Mouse (Mus musculus): ENCODE results near the gene Gm128. TPM values are rescaled to one million over a fixed set of nuclear protein-coding genes. Genes with fewer than 3 reads are reported as not detected.

Gene Gm128
- polyA plus RNA-seq, 1 experiment from 2014 or later: 0.65 TPM

DNA sequence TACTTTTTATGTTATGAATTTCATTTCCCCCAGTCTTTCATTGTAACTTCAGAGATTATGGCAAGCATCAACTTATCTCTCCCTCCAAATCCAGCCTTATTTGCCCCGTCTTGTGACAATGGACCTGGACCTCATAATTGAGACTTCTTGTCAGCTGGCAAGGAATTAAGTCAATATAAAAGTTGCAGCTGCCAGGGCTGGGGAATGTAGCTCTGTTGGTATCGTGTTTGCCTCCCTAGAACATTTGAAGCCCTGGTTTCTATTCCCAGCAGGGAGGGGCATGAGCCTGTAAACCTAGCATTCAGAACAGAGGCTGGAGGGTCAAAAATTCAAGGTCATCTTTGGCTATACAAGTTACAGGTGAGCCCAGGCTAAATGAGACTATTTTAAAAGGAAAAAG lies 45.6 kb downstream of the Gm128 start:
- peaks cover 84% of the 10 kb centered on the region for H3K36me3 ChIP-seq
- no peaks in the 10 kb centered on the region for H3K9me3 ChIP-seq (replicated peaks)
- no peaks in the 10 kb centered on the region for H3K27me3 ChIP-seq (ENCODE audit: low read depth, poor library complexity, severe bottlenecking)
- no peak overlapping the region for H3K27ac ChIP-seq
- WGBS: 95% methylated on average over 2 of the region's 2 CpGs
- no peak for DNase-seq (ENCODE audit: low spot score)
- H3K4me1 ChIP-seq: no peaks in the 10 kb centered on the region
- no peak overlapping the region for H3K4me3 ChIP-seq

DNA sequence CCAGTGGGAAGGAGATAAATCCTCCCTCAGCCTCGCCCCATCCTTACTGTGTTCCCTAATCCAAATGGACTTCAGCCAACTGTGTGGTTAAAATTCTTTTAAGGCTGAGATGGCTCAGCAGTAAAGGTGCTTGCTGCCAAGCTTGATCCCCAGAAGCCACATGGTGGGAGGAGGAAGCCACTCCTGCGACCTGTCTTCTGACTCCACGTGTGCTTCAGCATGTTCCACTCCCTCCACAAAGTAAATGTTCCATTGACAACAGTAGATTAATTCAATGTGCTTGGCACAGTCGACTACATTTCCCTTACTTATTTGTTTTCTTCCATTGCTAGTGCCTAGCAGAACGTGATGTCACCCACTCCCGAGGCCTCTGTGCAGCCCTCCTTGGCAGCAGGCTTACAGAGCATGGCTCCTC lies 46.7 kb downstream of the Gm128 start:
- no peak for DNase-seq (ENCODE audit: low spot score)
- 86% methylated on average over 6 of the region's 6 CpGs for WGBS
- Histone ChIP-seq H3K9me3 (replicated peaks) (no peaks in the 10 kb centered on the region), H3K27me3 (ENCODE audit: low read depth, poor library complexity, severe bottlenecking) (no peaks in the 10 kb centered on the region), H3K4me1 (no peaks in the 10 kb centered on the region), H3K4me3 (no peak overlapping the region), H3K36me3 (peaks cover 82% of the 10 kb centered on the region), H3K27ac (no peak overlapping the region)

Other genes with a start within 250 kb of the Gm128 start
- gene Zfp687, start 226.2 kb downstream of the Gm128 start, polyA plus RNA-seq (2016; fragmentation: Nextera tagmentation; extraction: Ambion mirVana): 38.6 and 40.8 TPM in 2 replicates
- 365 and 382 TPM in 2 replicates for gene Psmd4, start 199.0 kb downstream of the Gm128 start, polyA plus RNA-seq (2016; fragmentation: Nextera tagmentation; extraction: Ambion mirVana)
- gene Pip5k1a, start 134.7 kb downstream of the Gm128 start, polyA plus RNA-seq (2016; fragmentation: Nextera tagmentation; extraction: Ambion mirVana): 18.6 and 21.7 TPM in 2 replicates
- 297 and 327 TPM in 2 replicates for gene Vps72, start 130.6 kb downstream of the Gm128 start, polyA plus RNA-seq (2016; fragmentation: Nextera tagmentation; extraction: Ambion mirVana)
- gene Tmod4, start 117.1 kb downstream of the Gm128 start, polyA plus RNA-seq (2016; fragmentation: Nextera tagmentation; extraction: Ambion mirVana): 1.2 and 1.4 TPM in 2 replicates
- gene Scnm1, start 107.6 kb downstream of the Gm128 start, polyA plus RNA-seq (2016; fragmentation: Nextera tagmentation; extraction: Ambion mirVana): 74.1 and 79.7 TPM in 2 replicates
- 12.6 and 16.2 TPM in 2 replicates for gene Lysmd1, start 107.5 kb downstream of the Gm128 start, polyA plus RNA-seq (2016; fragmentation: Nextera tagmentation; extraction: Ambion mirVana)
- 0.35 and 1.9 TPM in 2 replicates for gene Tnfaip8l2, start 99.2 kb downstream of the Gm128 start, polyA plus RNA-seq (2016; fragmentation: Nextera tagmentation; extraction: Ambion mirVana)
- gene Sema6c, start 81.1 kb downstream of the Gm128 start, polyA plus RNA-seq (2016; fragmentation: Nextera tagmentation; extraction: Ambion mirVana): 8.9 and 15.8 TPM in 2 replicates
- gene Gabpb2, start 23.7 kb downstream of the Gm128 start, polyA plus RNA-seq (2016; fragmentation: Nextera tagmentation; extraction: Ambion mirVana): 11.4 and 13.1 TPM in 2 replicates
- gene Cdc42se1, start 12.9 kb downstream of the Gm128 start, polyA plus RNA-seq (2016; fragmentation: Nextera tagmentation; extraction: Ambion mirVana): 82.6 and 85.3 TPM in 2 replicates
- 12.0 and 12.3 TPM in 2 replicates for gene Mllt11, start 9.4 kb downstream of the Gm128 start, polyA plus RNA-seq (2016; fragmentation: Nextera tagmentation; extraction: Ambion mirVana)
- 0.35 and 0.79 TPM in 2 replicates for gene Bnipl, start 9.6 kb upstream of the Gm128 start, polyA plus RNA-seq (2016; fragmentation: Nextera tagmentation; extraction: Ambion mirVana)
- gene Mindy1, start 39.7 kb upstream of the Gm128 start, polyA plus RNA-seq (2016; fragmentation: Nextera tagmentation; extraction: Ambion mirVana): 25.8 and 33.0 TPM in 2 replicates
- gene Prune1, start 40.5 kb upstream of the Gm128 start, polyA plus RNA-seq (2016; fragmentation: Nextera tagmentation; extraction: Ambion mirVana): 27.7 and 30.5 TPM in 2 replicates
- gene Anxa9, start 65.6 kb upstream of the Gm128 start, polyA plus RNA-seq (2016; fragmentation: Nextera tagmentation; extraction: Ambion mirVana): 1.2 and 1.6 TPM in 2 replicates
- gene Cers2, start 73.2 kb upstream of the Gm128 start, polyA plus RNA-seq (2016; fragmentation: Nextera tagmentation; extraction: Ambion mirVana): 131 and 144 TPM in 2 replicates
- 57.1 and 62.9 TPM in 2 replicates for gene Setdb1, start 115.6 kb upstream of the Gm128 start, polyA plus RNA-seq (2016; fragmentation: Nextera tagmentation; extraction: Ambion mirVana)
- not detected in 2 replicates for gene 4930558C23Rik, start 161.2 kb upstream of the Gm128 start, polyA plus RNA-seq (2016; fragmentation: Nextera tagmentation; extraction: Ambion mirVana)
- gene Arnt, start 192.8 kb upstream of the Gm128 start, polyA plus RNA-seq (2016; fragmentation: Nextera tagmentation; extraction: Ambion mirVana): 32.3 and 43.5 TPM in 2 replicates

Measured in limb, embryonic 10.5 days (tissue).